Mouse (Mus musculus) liver, embryonic 11.5 days (tissue): Measurements from ENCODE around the gene Foxd2. TPM values are rescaled to one million over a fixed set of nuclear protein-coding genes. Genes with fewer than 3 reads are reported as not detected.

Experiments used
- polyA plus RNA-seq: library from polyadenylated mRNA; unstranded; fragments of >200 nt; fragmentation: Nextera tagmentation; extraction: Ambion mirVana; gene quantifications from 2 replicates; pipeline ENCODE4 v1.2.1, GENCODE M21; 2014

The Foxd2 gene
- polyA plus RNA-seq, 1 experiment from 2014 or later, result 0.05 TPM

Other genes with a start within 250 kb of the Foxd2 start
- gene Gm12830, start 87.2 kb downstream of the Foxd2 start, polyA plus RNA-seq, result not detected in 2 replicates
- gene Foxe3, start 17.1 kb upstream of the Foxd2 start, polyA plus RNA-seq, result not detected in 2 replicates
- 108 and 109 TPM in 2 replicates for gene Cmpk1, start 78.4 kb upstream of the Foxd2 start, polyA plus RNA-seq
- 16.2 and 20.4 TPM in 2 replicates for gene Stil, start 91.3 kb upstream of the Foxd2 start, polyA plus RNA-seq
- gene Tal1, start 147.6 kb upstream of the Foxd2 start, polyA plus RNA-seq, result 42.7 and 47.6 TPM in 2 replicates
- gene Pdzk1ip1, start 179.8 kb upstream of the Foxd2 start, polyA plus RNA-seq, result 24.2 and 25.8 TPM in 2 replicates
- gene Cyp4x1, start 225.4 kb upstream of the Foxd2 start, polyA plus RNA-seq, result 0.29 and 0.30 TPM in 2 replicates